Mouse (Mus musculus) heart, embryonic 10.5 days (tissue): ENCODE data around the gene Il12a. TPM values are rescaled to one million over a fixed set of nuclear protein-coding genes. Genes with fewer than 3 reads are reported as not detected.

Experiments used
- DNase-seq: peaks from one replicate; pipeline ENCODE4 v3.0.0-alpha.2; 2017; ENCODE audit warnings: low spot score
- H3K27ac ChIP-seq: fragments of 300-500 bp; sonication (generic); 2 replicates; pipeline ENCODE4 v1.5.1; 2016; ENCODE audit warnings: mild to moderate bottlenecking
- H3K27me3 ChIP-seq: fragments of 300-500 bp; sonication (generic); 2 replicates; pipeline ENCODE4 v1.6.1; 2016; ENCODE audit warnings: mild to moderate bottlenecking; ENCODE audit not compliant: poor library complexity, insufficient read depth, severe bottlenecking
- H3K36me3 ChIP-seq: fragments of 300-500 bp; sonication (generic); 2 replicates; pipeline ENCODE4 v1.6.1; 2016; ENCODE audit warnings: mild to moderate bottlenecking, moderate library complexity
- H3K4me1 ChIP-seq: fragments of 300-500 bp; sonication (generic); 2 replicates; pipeline ENCODE4 v1.6.1; 2016; ENCODE audit warnings: mild to moderate bottlenecking
- H3K4me3 ChIP-seq: fragments of 300-500 bp; sonication (generic); 2 replicates; pipeline ENCODE4 v1.5.1; 2016; ENCODE audit warnings: mild to moderate bottlenecking, moderate library complexity
- H3K9me3 ChIP-seq: fragments of 300-500 bp; sonication (generic); 2 replicates; pipeline ENCODE4 v1.6.1; 2016; ENCODE audit warnings: mild to moderate bottlenecking, moderate library complexity
- WGBS: fragments of 180-500 bp; shearing (Covaris S2); methylation state at CpG from one replicate; pipeline ENCODE4 v1.1.7; 2016; 5-methylcytosine and 5-hydroxymethylcytosine counted together
- polyA plus RNA-seq: library from polyadenylated mRNA; unstranded; fragments of >200 nt; fragmentation: Nextera tagmentation; extraction: Ambion mirVana; gene quantifications from 2 replicates; pipeline ENCODE4 v1.2.1, GENCODE M21; 2016

The Il12a gene
- polyA plus RNA-seq, 1 experiment from 2014 or later, result 0.35 TPM

DNA sequence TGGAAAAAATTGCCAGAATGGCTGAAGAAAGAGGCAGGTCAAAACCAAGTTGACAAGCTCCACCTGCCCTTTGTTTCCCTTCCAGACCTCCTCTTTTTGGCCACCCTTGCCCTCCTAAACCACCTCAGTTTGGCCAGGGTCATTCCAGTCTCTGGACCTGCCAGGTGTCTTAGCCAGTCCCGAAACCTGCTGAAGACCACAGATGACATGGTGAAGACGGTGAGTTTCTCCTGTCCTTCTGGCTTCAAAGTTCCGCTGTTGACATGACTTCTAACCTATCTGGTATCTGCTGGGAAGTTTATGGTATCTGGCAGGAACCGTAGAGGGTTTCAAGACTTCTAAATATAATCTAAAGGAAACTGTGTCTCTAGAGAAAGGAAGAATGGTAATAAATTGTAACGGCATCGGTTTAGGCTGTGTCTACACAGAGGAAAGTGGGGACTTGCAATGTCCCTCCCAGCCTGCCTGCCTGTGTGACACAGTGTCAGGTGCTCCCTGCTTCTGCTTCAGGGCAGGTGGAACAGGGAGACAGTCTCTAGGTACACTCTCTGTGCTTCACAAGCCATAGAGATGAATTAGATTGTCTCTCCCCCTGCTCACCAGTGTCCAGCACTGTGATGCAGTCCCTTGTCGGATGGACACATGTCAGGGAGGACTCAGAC, 1.6 kb downstream of the Il12a start:
- H3K4me1 ChIP-seq, result peaks cover 31% of the 10 kb centered on the region
- no peaks in the 10 kb centered on the region for H3K9me3 ChIP-seq
- H3K27ac ChIP-seq, result peak overlapping the region; percentile 56; the same call in 1 of the 2 replicates
- H3K27me3 ChIP-seq, result no peaks in the 10 kb centered on the region
- peak overlapping the region; percentile 36; the same call in 1 of the 2 replicates for H3K4me3 ChIP-seq
- no peaks in the 10 kb centered on the region for H3K36me3 ChIP-seq
- DNase-seq, result peak; percentile 67
- 67% methylated on average over 7 of the region's 7 CpGs for WGBS

DNA sequence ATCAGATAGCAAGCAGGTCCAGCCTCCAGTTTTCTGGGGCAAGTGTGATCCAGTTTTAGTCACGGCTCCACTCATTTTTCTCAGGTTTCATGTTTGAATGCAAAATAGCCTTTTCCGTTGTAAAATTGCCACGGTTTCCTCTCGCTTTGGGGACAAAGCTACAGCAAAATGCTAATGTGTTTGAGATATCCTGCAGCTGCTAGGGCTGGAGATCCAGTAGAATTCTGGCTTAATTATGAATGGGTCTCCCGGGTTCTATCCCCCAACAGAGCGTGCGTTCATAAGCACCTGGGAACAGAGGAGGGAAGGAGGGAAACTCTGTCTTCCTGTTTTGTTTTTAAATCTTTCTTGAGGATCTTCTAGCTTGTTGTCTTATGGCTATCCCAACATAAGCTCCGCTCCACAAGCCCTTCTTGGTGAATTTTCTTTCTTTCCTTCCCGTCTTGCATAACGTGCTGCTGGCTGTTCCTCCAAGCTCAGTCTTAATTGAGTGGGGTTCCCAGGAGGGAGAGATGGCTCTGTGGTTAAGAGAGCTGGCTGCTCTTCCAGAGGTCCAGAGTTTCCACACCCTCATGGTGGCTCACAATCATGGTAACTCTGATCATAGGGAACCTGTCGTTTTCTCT, 2.3 kb downstream of the Il12a start:
- peaks cover 31% of the 10 kb centered on the region for H3K4me1 ChIP-seq
- no peak overlapping the region for H3K4me3 ChIP-seq
- DNase-seq, result peak; percentile 58
- no peaks in the 10 kb centered on the region for H3K36me3 ChIP-seq
- H3K27ac ChIP-seq, result no peak overlapping the region
- no peaks in the 10 kb centered on the region for H3K9me3 ChIP-seq
- WGBS, result 74% methylated on average over 11 of the region's 11 CpGs
- no peaks in the 10 kb centered on the region for H3K27me3 ChIP-seq

DNA sequence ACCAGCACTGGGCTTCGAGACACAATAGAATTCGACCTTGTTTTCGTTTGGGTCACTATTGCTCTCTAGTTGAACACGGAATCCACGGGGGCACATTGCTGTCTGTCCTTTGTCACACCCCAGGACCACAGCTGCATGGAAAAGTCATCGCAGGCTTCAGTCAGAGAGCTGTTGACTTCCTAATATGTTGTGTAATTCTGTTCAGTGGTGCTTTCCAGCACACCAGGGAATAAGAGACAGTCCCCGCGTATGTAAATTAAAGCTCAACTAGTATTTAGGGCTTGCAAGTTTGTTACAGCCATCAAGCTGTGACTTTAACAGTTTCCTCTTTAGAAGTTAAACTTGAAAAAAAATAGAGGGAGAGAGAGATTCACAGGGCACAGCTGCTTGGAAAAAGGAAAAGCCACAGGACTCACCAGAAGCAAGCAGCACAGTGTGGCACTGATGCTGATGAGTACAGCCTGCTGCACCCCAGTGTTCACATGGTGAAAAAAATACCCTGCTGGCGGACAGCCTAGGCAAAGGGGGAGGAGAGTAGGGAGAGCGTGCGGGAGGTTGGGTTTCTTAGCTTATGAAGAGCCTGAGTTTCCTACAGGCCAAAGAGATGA, 3.1 kb downstream of the Il12a start:
- no peak overlapping the region for H3K27ac ChIP-seq
- no peaks in the 10 kb centered on the region for H3K9me3 ChIP-seq
- H3K4me1 ChIP-seq, result peaks cover 31% of the 10 kb centered on the region
- DNase-seq, result peak; percentile 58
- no peak overlapping the region for H3K4me3 ChIP-seq
- no peaks in the 10 kb centered on the region for H3K36me3 ChIP-seq
- no peaks in the 10 kb centered on the region for H3K27me3 ChIP-seq
- 47% methylated on average over 11 of the region's 11 CpGs for WGBS

DNA sequence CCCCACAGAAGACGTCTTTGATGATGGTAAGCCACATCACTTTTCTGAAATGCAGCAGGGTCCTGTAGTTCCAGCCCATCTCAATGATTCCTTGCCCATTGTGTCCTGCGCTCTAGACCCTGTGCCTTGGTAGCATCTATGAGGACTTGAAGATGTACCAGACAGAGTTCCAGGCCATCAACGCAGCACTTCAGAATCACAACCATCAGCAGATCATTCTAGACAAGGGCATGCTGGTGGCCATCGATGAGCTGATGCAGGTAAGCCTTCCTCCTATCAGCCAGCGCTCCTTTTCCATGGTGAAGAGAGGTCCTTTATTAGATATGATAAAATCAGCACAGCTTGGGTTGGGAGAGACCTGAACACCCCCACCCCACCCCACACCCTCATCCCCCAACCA, 4.9 kb downstream of the Il12a start:
- Histone ChIP-seq H3K27ac (no peak overlapping the region), H3K27me3 (no peaks in the 10 kb centered on the region), H3K4me3 (no peak overlapping the region), H3K4me1 (peaks cover 31% of the 10 kb centered on the region), H3K36me3 (no peaks in the 10 kb centered on the region), H3K9me3 (no peaks in the 10 kb centered on the region)
- WGBS, result 88% methylated on average over 5 of the region's 5 CpGs
- DNase-seq, result peak; percentile 65

DNA sequence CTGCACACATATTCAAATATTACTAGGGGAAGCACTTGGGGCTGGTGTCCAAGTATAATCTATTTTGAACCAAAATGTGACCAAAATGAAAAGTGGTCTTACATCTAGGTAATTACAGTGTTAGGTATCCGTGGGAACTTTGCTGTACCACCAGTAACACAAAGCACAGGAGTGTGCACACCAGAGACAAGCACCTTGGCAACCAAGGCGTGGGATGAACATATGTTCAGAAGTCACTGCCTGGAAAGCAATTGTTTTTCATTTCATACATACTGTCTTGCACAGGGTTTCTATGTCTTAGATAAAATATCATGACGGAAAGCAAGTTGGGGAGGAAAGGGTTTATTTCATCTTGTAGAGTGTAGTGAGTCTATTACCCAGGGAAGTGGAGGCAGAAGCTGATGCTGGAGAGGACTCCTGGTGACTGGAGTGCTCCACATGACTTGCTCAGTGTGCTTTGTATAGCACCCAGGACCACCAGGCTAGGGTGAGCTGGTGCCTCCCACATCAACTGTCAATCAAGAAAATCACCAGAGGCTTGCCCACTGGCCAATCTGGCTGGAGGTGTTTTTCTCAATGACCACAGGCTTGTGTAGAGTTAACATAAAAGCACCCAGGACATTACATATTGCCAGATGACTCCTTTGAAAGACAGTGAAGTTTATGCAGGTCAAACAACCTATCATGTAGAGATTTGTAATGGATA, 6.2 kb downstream of the Il12a start:
- peak; percentile 60 for DNase-seq

DNA sequence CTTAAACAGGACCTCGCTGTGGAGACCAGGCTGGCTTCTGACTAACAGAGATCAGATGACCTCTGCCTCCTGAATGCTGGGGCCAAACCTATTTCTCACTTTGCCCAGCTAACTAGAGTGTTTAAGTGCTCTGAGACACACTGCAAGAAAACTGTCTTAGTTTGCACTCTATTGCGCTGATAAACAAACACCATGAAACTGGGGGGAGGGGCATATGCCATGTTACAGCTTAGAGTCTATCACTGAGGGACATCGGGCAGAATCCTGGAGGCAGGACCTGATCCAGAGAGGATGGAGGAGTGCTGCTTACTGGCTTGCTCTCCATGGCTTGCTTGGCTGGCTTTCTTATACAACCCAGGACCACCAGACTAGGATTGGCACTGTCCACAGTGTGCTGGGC, 8.2 kb downstream of the Il12a start:
- H3K9me3 ChIP-seq, result no peaks in the 10 kb centered on the region
- peaks cover 5% of the 10 kb centered on the region; the same call in 1 of the 2 replicates for H3K4me1 ChIP-seq
- no peak overlapping the region for H3K4me3 ChIP-seq
- peak; percentile 63 for DNase-seq
- H3K36me3 ChIP-seq, result no peaks in the 10 kb centered on the region
- H3K27me3 ChIP-seq, result no peaks in the 10 kb centered on the region
- H3K27ac ChIP-seq, result no peak overlapping the region
- WGBS, result 85% methylated on average over 3 of the region's 3 CpGs

More for the DNA sequence above, 6.2 kb downstream of the Il12a start:
- no peaks in the 10 kb centered on the region for H3K36me3 ChIP-seq
- H3K4me1 ChIP-seq, result peaks cover 22% of the 10 kb centered on the region
- no peak overlapping the region for H3K4me3 ChIP-seq
- 85% methylated on average over 3 of the region's 3 CpGs for WGBS
- H3K27me3 ChIP-seq, result no peaks in the 10 kb centered on the region
- no peak overlapping the region for H3K27ac ChIP-seq
- no peaks in the 10 kb centered on the region for H3K9me3 ChIP-seq

DNA sequence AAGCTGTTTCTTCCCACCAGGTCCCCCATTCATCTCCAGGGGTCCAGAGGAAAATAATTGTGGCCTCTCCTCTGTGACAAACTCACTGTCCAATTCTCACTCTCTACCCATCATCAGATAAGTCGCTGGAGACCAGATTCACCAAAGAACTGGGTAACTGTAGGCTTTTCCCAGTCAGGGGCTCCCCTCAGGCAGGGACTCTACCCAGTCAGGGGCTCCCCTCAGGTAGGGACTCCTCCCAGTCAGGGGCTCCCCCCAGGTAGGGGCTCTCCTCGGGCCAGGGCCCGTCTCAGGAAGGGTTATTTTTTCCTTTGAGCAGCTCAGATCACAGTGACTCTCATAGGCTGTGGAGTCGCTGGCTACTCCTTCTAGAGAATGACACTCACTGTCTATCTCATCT, 9.6 kb downstream of the Il12a start:
- Histone ChIP-seq H3K27me3 (no peaks in the 10 kb centered on the region), H3K4me1 (0 out of 2 replicates have a peak, but pooled peaks cover 7% of the 10 kb centered on the region)
- 65% methylated on average over 4 of the region's 4 CpGs for whole genome bisulfite sequencing

DNA sequence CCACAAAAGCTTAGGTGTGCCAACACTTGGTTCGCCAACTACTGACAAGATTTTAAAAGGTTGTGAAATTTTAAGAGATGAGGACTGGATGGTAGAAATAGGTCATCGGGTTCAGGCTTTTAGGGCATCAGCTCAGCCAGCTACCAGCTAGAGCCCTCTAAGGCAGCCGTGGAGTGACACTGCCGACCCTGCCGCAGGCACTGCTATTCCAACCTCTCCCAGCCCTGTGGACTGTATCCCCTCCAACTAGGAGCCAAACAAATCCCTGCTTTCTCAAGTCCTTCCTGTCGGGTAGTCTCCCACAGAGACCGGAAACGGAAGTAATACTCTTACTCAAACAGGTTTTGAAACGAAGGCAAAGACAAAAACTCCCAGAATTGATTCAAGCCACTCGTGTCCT, 15.9 kb downstream of the Il12a start:
- DNase-seq, result peak; percentile 58
- WGBS, result 89% methylated on average over 10 of the region's 10 CpGs

More for the DNA sequence above, 9.6 kb downstream of the Il12a start:
- Histone ChIP-seq H3K27ac (no peak overlapping the region), H3K9me3 (no peaks in the 10 kb centered on the region), H3K36me3 (no peaks in the 10 kb centered on the region), H3K4me3 (no peak overlapping the region)
- DNase-seq, result peak; percentile 51

DNA sequence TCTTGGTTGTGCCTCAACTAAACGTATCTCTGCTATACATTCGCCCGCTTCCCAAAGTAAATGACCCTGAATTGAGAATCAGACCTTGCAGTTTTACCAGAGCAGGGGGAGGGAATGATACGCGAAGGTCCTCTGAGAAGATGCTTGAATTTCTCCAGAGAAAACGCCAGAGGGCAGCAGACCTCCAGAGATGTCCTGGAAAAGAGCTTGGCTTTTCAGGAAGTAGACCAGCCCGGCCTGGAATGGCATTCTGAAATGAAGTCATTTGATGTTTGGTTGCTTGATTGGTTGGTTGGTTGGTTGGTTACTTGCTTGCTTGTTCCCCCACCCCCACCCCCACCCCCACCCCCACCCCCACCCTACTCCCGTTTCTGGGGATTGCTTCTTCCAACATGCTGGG, 17.8 kb downstream of the Il12a start:
- Histone ChIP-seq H3K4me1 (0 out of 2 replicates have a peak, but pooled peaks cover 9% of the 10 kb centered on the region), H3K27ac (no peak overlapping the region), H3K36me3 (no peaks in the 10 kb centered on the region), H3K4me3 (no peak overlapping the region), H3K9me3 (no peaks in the 10 kb centered on the region), H3K27me3 (no peaks in the 10 kb centered on the region)
- WGBS, result 44% methylated on average over 8 of the region's 8 CpGs
- peak; percentile 79 for DNase-seq

More for the DNA sequence above, 15.9 kb downstream of the Il12a start:
- no peaks in the 10 kb centered on the region for H3K9me3 ChIP-seq
- no peak overlapping the region for H3K4me3 ChIP-seq
- H3K27me3 ChIP-seq, result no peaks in the 10 kb centered on the region
- no peak overlapping the region for H3K27ac ChIP-seq
- no peaks in the 10 kb centered on the region for H3K36me3 ChIP-seq
- H3K4me1 ChIP-seq, result 0 out of 2 replicates have a peak, but pooled peaks cover 7% of the 10 kb centered on the region

DNA sequence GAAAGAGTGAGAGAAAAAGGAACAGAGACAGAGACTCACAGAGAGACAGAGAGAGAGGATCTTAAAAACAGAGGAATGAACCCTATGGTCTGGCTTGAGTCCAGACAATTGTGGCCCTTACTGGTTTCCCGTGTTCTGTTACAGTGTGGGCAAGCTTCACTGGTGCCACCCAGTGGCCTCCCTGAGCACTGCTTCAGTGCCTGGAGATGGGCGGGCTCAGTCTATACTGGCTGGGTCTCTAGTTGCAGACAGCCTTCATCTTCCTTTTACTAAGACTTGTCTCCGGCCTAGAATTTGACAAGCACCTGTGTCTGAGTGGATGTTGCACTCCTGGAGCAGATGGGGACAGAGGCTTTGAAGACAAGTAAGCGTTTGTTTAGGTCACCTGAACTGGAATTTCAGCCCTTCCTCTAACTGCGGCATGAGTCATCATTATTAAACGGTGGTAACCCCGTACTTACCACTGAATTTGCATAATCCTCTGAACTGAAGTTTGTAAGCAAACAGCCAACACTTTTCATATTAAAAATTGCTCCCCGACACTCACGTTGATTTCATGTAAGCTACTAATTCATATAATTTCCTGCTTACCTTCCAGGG, 18.9 kb downstream of the Il12a start:
- Histone ChIP-seq H3K9me3 (no peaks in the 10 kb centered on the region), H3K27me3 (no peaks in the 10 kb centered on the region), H3K36me3 (no peaks in the 10 kb centered on the region), H3K4me1 (0 out of 2 replicates have a peak, but pooled peaks cover 10% of the 10 kb centered on the region), H3K4me3 (no peak overlapping the region), H3K27ac (no peak overlapping the region)
- DNase-seq, result peak; percentile 82
- 52% methylated on average over 9 of the region's 9 CpGs for WGBS

- no peaks in the 10 kb centered on the region for H3K9me3 ChIP-seq
- 0 out of 2 replicates have a peak, but pooled peaks cover 2% of the 10 kb centered on the region for H3K4me1 ChIP-seq
- no peak overlapping the region for H3K27ac ChIP-seq
- DNase-seq, result peak; percentile 52
- WGBS, result 75% methylated on average over 1 of the region's 1 CpGs
- H3K27me3 ChIP-seq, result no peaks in the 10 kb centered on the region
- no peak overlapping the region for H3K4me3 ChIP-seq
- H3K36me3 ChIP-seq, result no peaks in the 10 kb centered on the region
Measured at GRCm38 (mm10) chr3:68710436-68710835, 20.0 kb downstream of the Il12a start.

- no peak overlapping the region for H3K4me3 ChIP-seq
- no peaks in the 10 kb centered on the region for H3K36me3 ChIP-seq
- H3K9me3 ChIP-seq, result no peaks in the 10 kb centered on the region
- H3K4me1 ChIP-seq, result 0 out of 2 replicates have a peak, but pooled peaks cover 2% of the 10 kb centered on the region
- peak; percentile 70 for DNase-seq
- H3K27ac ChIP-seq, result no peak overlapping the region
- H3K27me3 ChIP-seq, result no peaks in the 10 kb centered on the region
- WGBS, result 80% methylated on average over 5 of the region's 5 CpGs
Measured at GRCm38 (mm10) chr3:68711510-68711909, 21.1 kb downstream of the Il12a start.
